Mouse (Mus musculus): ENCODE measurements around the gene Ppp1r13l. TPM values are rescaled to one million over a fixed set of nuclear protein-coding genes. Genes with fewer than 3 reads are reported as not detected.

The Ppp1r13l gene
- polyA plus RNA-seq, 1 experiment from 2014 or later, result 3.1 TPM

DNA sequence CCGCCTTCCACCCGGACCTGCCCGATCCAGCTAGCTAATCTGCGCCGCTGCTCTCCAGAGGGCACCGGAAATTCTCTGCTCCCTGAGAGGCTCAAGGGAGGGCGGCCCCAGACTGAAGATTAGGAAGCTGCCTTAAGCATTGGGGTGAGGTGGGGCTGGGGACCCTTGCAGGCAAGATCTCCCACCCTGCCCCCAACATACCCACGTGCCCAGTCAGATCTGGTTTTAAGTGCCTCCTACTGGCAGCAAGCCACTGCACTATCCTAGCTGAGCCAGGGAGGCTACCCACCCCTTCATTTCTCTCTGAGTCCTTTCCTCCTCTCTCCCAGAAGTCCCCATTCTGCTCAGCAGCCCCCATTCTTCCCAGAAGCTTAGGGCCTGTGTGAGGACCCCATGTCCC lies 18.5 kb downstream of the Ppp1r13l start:
- Histone ChIP-seq H3K27ac (no peak overlapping the region), H3K9me3 (no peaks in the 10 kb centered on the region), H3K27me3 (replicated peaks) (no peaks in the 10 kb centered on the region), H3K36me3 (peaks cover 5% of the 10 kb centered on the region), H3K9ac (no peak overlapping the region), H3K4me1 (peaks cover 8% of the 10 kb centered on the region), H3K4me2 (replicated peaks) (no peak overlapping the region), H3K4me3 (no peak overlapping the region)
- no peak for ATAC-seq (ENCODE audit: low FRiP score, low read depth)
- 78% methylated on average over 8 of the region's 8 CpGs for WGBS

DNA sequence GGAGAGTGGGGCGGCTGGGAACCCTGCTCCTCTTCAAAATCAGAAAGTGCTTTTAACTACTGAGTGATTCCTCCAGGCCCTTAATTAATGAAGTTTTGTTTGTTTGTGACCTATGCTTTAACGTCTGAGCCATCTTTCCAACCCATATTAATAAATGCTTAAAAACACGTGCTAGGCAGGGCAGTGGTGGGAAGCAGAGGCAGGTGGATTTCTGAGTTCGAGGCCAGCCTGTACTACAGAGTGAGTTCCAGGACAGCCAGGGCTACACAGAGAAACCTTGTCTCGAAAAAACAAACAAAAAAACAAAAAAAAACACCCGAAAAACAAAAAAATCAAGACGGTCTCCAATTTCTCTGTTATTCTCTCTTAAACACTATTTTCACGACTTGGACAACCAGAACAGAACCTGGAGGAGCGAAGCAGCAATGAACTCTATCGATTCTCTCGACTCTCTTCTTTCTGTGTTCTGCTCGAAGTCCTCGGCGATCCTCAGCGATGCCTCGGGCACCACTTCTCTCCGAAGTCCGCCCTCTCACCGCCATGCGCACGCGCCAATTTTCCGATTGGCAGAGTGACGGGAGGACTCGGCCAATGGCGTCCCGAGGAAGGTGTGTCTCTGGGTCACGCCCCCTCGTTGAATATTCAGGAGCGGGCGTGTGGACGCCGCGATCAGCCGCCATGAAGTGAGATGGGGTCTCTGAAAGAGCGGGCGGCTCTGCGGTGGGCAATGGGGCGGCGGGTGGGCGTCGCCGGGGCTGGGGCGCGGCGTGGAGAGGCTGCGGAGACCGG lies 22.0 kb downstream of the Ppp1r13l start, which contains the start of gene Ercc2:
TSS of gene Ercc2 (plus strand) at position 634 of the 789 bp plus-strand sequence.
- 6% methylated on average over 48 of the region's 48 CpGs for WGBS
- H3K9ac ChIP-seq, result peak within 1 kb of the TSS; percentile 87
- ATAC-seq (ENCODE audit: low FRiP score, low read depth), result peak; percentile 95
- H3K36me3 ChIP-seq, result peaks cover 30% of the 10 kb centered on the region
- peak within 1 kb of the TSS; percentile 94 for H3K4me3 ChIP-seq
- peak within 1 kb of the TSS; percentile 75 for H3K4me2 ChIP-seq (replicated peaks)
- H3K9me3 ChIP-seq, result no peaks in the 10 kb centered on the region
- H3K27me3 ChIP-seq (replicated peaks), result no peaks in the 10 kb centered on the region
- H3K27ac ChIP-seq, result no peak within 1 kb of the TSS
- H3K4me1 ChIP-seq, result peaks cover 18% of the 10 kb centered on the region

GRCm38 (mm10) chr7:19382166-19382541 lies 22.6 kb downstream of the Ppp1r13l start:
- H3K4me1 ChIP-seq, result peaks cover 18% of the 10 kb centered on the region
- no peak overlapping the region for H3K27ac ChIP-seq
- peak overlapping the region; percentile 94 for H3K4me3 ChIP-seq
- H3K9me3 ChIP-seq, result no peaks in the 10 kb centered on the region
- H3K27me3 ChIP-seq (replicated peaks), result no peaks in the 10 kb centered on the region
- H3K36me3 ChIP-seq, result peaks cover 36% of the 10 kb centered on the region
- H3K9ac ChIP-seq, result peak overlapping the region; percentile 87
- peak overlapping the region; percentile 75 for H3K4me2 ChIP-seq (replicated peaks)
- peak; percentile 54 for ATAC-seq (ENCODE audit: low FRiP score, low read depth)
- 1% methylated on average over 32 of the region's 37 CpGs for WGBS

GRCm38 (mm10) chr7:19383708-19384107 lies 24.2 kb downstream of the Ppp1r13l start:
- Histone ChIP-seq H3K36me3 (peaks cover 50% of the 10 kb centered on the region), H3K27me3 (replicated peaks) (no peaks in the 10 kb centered on the region), H3K9me3 (no peaks in the 10 kb centered on the region), H3K4me1 (peaks cover 20% of the 10 kb centered on the region), H3K4me2 (replicated peaks) (0 out of 2 replicates have a peak overlapping the region, but pooled peaks have one; percentile 75), H3K4me3 (no peak overlapping the region), H3K9ac (no peak overlapping the region), H3K27ac (no peak overlapping the region)
- ATAC-seq (ENCODE audit: low FRiP score, low read depth), result no peak
- 91% methylated on average over 9 of the region's 9 CpGs for WGBS

DNA sequence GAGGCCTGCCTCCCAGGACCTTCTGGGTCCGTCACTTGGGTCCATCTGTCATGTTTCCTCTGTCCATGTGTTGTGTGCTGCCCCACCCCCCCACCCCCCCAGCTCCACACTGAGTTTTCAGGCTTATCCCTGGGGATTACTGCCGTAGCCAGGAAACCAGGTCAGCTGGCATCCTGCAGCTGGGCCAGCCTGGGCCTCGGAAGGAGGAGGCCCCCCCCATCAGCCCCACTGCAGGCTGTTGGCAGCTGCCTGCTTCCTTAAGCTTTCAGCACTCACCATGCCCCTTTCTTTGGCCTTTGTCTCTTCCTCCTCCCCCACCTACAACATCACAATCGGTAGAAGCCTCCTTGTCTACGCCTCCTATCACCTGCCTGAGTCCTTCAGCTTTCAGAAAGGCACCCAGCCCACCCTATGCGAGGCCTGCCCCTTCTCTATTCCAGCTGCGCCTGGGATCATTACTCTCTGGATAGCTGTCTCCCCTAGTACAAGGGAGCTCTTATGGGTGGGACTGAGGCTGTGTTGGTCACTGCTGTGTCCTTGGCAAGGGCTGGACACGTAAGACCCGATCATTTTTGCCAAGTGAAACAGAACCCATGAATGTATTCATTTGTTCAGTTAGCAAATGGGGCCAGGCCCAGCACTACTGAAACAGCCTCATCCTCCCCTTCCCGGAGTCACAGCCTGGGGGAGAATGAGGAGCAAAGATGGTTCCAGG lies 29.3 kb downstream of the Ppp1r13l start:
- WGBS, result 68% methylated on average over 10 of the region's 10 CpGs
- Histone ChIP-seq H3K27me3 (replicated peaks) (no peaks in the 10 kb centered on the region), H3K9me3 (no peaks in the 10 kb centered on the region), H3K27ac (no peak overlapping the region), H3K4me1 (peaks cover 7% of the 10 kb centered on the region), H3K4me2 (replicated peaks) (no peak overlapping the region), H3K36me3 (peaks cover 98% of the 10 kb centered on the region), H3K4me3 (no peak overlapping the region), H3K9ac (0 out of 2 replicates have a peak overlapping the region, but pooled peaks have one; percentile 21)
- ATAC-seq (ENCODE audit: low FRiP score, low read depth), result peak; percentile 50; the same call in 1 of the 2 replicates

GRCm38 (mm10) chr7:19394484-19394883 lies 34.9 kb downstream of the Ppp1r13l start:
- WGBS, result 93% methylated on average over 8 of the region's 8 CpGs
- Histone ChIP-seq H3K4me1 (peaks cover 5% of the 10 kb centered on the region; the same call in 1 of the 2 replicates), H3K4me2 (replicated peaks) (no peak overlapping the region), H3K9ac (no peak overlapping the region), H3K27ac (no peak overlapping the region), H3K9me3 (no peaks in the 10 kb centered on the region), H3K4me3 (no peak overlapping the region), H3K36me3 (peaks cover 63% of the 10 kb centered on the region), H3K27me3 (replicated peaks) (peaks cover 7% of the 10 kb centered on the region)
- no peak for ATAC-seq (ENCODE audit: low FRiP score, low read depth)

DNA sequence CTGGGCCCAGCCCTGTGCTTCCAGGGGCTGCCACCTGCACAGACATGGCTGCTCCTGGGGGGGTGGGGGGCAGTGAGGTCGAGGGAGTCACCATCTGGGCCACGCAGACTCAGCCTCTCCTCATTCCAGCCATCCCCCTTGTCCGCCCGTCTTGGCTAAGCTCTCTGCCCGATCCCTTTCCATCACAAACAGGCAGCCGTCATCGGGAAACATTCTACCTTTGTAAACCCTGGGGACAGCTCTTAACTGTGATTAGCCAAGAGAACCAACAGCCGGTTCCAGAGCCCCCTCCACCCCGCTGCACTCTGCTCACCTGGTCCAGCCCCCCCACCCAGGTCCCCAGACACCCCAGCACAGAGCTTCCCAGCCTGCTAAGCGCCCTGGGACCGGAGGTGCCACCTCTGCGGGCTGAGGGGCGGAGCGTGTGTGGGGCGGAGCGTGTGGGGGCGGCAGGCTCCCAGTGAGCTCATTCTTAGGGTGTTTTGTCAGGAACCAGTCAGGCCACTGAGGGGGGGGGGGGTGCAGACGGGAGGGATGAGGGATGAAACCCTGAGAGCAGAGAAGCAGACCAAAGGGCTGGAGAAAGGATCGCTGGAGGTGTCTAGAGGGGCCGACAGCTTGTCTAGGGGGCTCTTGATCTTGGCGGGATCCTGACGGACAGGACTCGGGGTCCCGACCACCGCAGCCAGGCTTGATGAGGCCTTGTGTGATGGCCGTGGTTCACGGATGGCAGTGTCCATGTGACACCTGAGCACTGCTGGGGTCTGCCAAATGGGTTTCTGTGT lies 40.1 kb downstream of the Ppp1r13l start:
- peak overlapping the region; percentile 26; the same call in 1 of the 2 replicates for H3K9ac ChIP-seq
- H3K27ac ChIP-seq, result no peak overlapping the region
- 0 out of 2 replicates have a peak, but pooled peaks cover 7% of the 10 kb centered on the region for H3K9me3 ChIP-seq
- H3K36me3 ChIP-seq, result peaks cover 12% of the 10 kb centered on the region
- peak; percentile 21; the same call in 1 of the 2 replicates for ATAC-seq (ENCODE audit: low FRiP score, low read depth)
- peaks cover 48% of the 10 kb centered on the region for H3K27me3 ChIP-seq (replicated peaks)
- peak overlapping the region; percentile 19; the same call in 1 of the 2 replicates for H3K4me3 ChIP-seq
- peak overlapping the region; percentile 53 for H3K4me2 ChIP-seq (replicated peaks)
- WGBS, result 3% methylated on average over 27 of the region's 27 CpGs
- peaks cover 18% of the 10 kb centered on the region for H3K4me1 ChIP-seq

GRCm38 (mm10) chr7:19400946-19401345 lies 41.4 kb downstream of the Ppp1r13l start:
- WGBS, result 81% methylated on average over 4 of the region's 4 CpGs
- peaks cover 54% of the 10 kb centered on the region for H3K27me3 ChIP-seq (replicated peaks)
- H3K9me3 ChIP-seq, result 0 out of 2 replicates have a peak, but pooled peaks cover 7% of the 10 kb centered on the region
- H3K27ac ChIP-seq, result no peak overlapping the region
- H3K4me3 ChIP-seq, result no peak overlapping the region
- no peak for ATAC-seq (ENCODE audit: low FRiP score, low read depth)
- no peak overlapping the region for H3K9ac ChIP-seq
- H3K4me1 ChIP-seq, result peaks cover 21% of the 10 kb centered on the region
- no peaks in the 10 kb centered on the region for H3K36me3 ChIP-seq
- H3K4me2 ChIP-seq (replicated peaks), result no peak overlapping the region

- 84% methylated on average over 9 of the region's 9 CpGs for WGBS
- no peak overlapping the region for H3K9ac ChIP-seq
- H3K4me1 ChIP-seq, result peaks cover 21% of the 10 kb centered on the region
- 0 out of 2 replicates have a peak, but pooled peaks cover 7% of the 10 kb centered on the region for H3K9me3 ChIP-seq
- H3K4me3 ChIP-seq, result no peak overlapping the region
- H3K4me2 ChIP-seq (replicated peaks), result no peak overlapping the region
- ATAC-seq (ENCODE audit: low FRiP score, low read depth), result no peak
- peaks cover 61% of the 10 kb centered on the region for H3K27me3 ChIP-seq (replicated peaks)
- no peak overlapping the region for H3K27ac ChIP-seq
- no peaks in the 10 kb centered on the region for H3K36me3 ChIP-seq
Observed at GRCm38 (mm10) chr7:19402535-19403112, 43.1 kb downstream of the Ppp1r13l start.

GRCm38 (mm10) chr7:19403731-19404296 lies 44.3 kb downstream of the Ppp1r13l start, which contains the start of gene Klc3:
TSS of gene Klc3 (minus strand) at chr7:19404104.
- ATAC-seq (ENCODE audit: low FRiP score, low read depth), result no peak
- Histone ChIP-seq H3K27me3 (replicated peaks) (peaks cover 61% of the 10 kb centered on the region), H3K36me3 (no peaks in the 10 kb centered on the region), H3K9ac (peak within 1 kb of the TSS; percentile 64), H3K4me3 (peak within 1 kb of the TSS; percentile 52), H3K9me3 (0 out of 2 replicates have a peak, but pooled peaks cover 7% of the 10 kb centered on the region), H3K4me1 (peaks cover 21% of the 10 kb centered on the region), H3K4me2 (replicated peaks) (peak within 1 kb of the TSS; percentile 97), H3K27ac (no peak within 1 kb of the TSS)
- under 1% methylated on average over 62 of the region's 62 CpGs for WGBS

DNA sequence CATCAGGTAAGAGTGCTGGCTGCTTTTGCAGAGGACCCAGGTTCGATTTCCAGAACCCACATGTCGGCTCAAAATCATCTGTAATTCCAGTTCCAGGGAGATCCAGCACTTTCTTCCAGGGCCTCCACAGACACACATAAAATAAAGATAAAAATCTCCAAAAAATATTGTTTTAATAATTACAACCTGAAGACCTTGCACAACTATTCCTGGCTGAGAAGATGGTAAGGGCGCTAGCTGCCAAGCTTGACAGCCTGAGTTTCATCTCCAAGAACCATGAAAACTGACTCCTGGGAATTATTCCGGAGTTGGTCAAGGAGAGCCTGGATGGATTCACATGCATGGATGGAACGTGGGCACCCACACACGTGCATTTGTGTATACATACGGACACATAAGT lies 44.9 kb downstream of the Ppp1r13l start, which contains the start of gene Ckm:
TSS of gene Ckm (plus strand) at position 301 of the 400 bp plus-strand sequence.
- peaks cover 17% of the 10 kb centered on the region for H3K4me1 ChIP-seq
- H3K27ac ChIP-seq, result no peak within 1 kb of the TSS
- peak within 1 kb of the TSS; percentile 52 for H3K4me3 ChIP-seq
- H3K36me3 ChIP-seq, result no peaks in the 10 kb centered on the region
- WGBS, result 59% methylated on average over 7 of the region's 7 CpGs
- H3K9me3 ChIP-seq, result 0 out of 2 replicates have a peak, but pooled peaks cover 7% of the 10 kb centered on the region
- peak within 1 kb of the TSS; percentile 64 for H3K9ac ChIP-seq
- H3K4me2 ChIP-seq (replicated peaks), result peak within 1 kb of the TSS; percentile 97
- H3K27me3 ChIP-seq (replicated peaks), result peaks cover 55% of the 10 kb centered on the region
- ATAC-seq (ENCODE audit: low FRiP score, low read depth), result no peak
